Mouse (Mus musculus) regulatory T cell (primary cell): Measurements from ENCODE around the gene Olfr1014.

Experiments used
- in situ Hi-C: fragments of 300-600 bp; cut with MboI, MseI; formaldehyde crosslinking; loops from one replicate; pipeline ENCODE4 v1.15.1; 2025; ENCODE audit warnings: high pct_unique_total_duplicates

The Olfr1014 gene

DNA sequence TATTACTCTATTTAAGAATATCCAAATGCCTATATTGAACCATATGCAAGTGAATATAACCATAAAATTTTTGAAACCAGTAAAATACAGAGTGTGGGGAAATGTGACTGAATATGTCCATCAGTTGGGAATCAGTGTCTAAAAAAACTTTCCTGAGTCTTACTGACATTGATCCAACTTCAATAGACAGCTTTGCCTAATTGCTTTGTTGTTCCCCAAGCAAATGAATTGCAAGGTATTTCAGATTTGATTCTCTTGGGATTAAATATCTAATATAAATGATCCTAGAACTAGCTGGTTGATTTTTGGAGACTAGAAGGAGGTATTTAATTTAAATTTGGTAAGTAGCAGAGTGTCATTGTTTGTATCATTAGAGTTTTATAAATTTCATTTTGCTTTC lies at the start of gene Olfr1014:
Gene Olfr1014, plus strand, starts transcription at position 301 of the 400 bp plus-strand sequence.
- in situ Hi-C loops = no loop called here

DNA sequence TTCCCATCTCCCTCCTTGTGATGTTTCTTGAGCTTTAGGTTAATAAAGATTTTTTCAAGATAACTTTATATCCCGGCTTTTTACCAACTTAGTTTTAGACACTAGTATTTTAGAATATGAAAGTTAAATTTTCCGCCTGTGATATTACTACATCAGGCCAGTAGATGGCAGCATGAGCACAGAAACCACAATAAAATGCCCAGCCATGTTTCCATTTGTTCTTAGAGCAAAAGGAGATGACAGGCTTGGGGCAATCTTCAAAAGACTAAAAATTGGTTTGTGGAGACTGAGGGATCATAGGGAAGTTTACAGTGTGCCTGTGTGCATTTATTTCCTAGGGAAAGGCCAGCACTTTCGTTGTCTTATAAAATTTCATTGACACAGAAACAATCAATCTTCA lies 46.7 kb upstream of the Olfr1014 start:
- in situ Hi-C loops = no loop called here

DNA sequence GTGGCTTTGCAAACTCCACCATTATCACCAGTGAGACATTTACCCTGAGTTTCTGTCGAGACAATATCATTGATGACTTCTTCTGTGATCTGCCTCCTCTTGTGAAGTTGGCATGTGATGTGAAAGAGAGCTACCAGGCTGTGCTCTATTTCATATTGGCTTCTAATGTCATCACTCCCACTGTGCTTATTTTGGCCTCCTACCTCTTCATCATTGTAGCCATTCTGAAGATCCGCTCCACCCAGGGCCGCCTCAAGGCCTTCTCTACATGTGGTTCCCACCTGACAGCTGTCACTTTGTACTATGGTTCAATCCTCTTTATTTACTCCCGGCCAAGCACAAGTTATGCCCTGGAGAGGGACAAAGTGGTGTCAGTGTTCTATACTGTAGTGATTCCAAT lies 18.7 kb upstream of the Olfr1014 start:
- in situ Hi-C loops = no loop called here

DNA sequence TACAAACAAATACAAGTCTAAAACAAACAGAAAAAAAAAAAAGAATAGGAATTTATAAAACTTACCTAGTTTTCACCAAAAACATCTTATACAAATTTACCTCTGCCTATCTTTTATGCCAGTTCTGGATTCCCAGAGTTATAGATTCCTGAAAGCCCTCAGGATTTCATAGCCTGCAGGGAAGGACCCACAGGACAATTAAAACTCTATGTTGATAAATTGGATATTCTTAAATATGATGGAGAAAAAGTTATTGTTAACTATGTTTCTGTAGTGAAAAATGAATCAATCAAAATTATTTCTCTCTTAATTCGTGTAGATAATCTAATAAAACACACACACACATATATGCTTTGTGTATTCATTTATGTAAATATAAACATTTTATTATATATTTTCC lies 9.8 kb upstream of the Olfr1014 start, which contains the start of gene Olfr1012:
Gene Olfr1012, minus strand, starts transcription at position 101 of the 400 bp plus-strand sequence.
- in situ Hi-C loops = no loop called here

DNA sequence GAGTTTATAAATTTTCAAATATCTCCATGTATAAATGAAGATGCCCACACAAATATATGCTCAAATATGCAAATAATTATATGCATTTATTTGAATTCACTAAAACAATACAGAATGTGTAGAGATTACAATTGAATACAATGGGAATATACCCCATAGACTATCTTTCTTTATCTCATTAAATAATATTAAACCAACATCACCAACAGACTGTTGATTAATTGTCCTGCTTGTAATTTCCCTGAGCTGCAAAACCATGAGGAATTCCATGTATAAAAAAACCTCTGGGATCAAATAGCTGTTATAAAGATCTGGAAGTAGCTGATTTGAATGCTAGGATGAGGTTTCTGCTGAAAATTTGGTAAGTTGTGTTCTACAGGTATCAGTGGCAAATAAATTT lies 5.7 kb upstream of the Olfr1014 start, which contains the start of gene Olfr1013:
Gene Olfr1013, plus strand, starts transcription at position 301 of the 400 bp plus-strand sequence.
- in situ Hi-C loops = no loop called here

DNA sequence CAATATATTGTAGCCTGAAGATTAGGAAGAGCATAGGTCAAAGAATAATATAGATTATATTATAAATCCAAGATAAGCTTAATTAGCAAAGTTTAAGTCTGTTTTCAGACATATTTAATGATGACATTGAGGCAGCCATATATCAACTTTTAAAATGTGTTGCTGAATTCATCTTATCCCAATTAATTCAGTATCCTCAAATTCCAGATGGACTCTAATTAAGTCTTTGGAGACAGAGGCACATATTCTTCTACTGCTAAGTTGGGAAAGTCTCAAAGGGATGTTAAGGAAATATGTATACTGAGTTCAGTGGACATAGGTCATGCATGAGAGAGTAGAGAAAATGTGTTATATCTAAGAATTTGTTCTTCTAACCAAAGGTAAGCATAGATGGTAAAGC lies 9.2 kb downstream of the Olfr1014 start, which contains the start of gene Olfr1015:
Gene Olfr1015, plus strand, starts transcription at position 301 of the 400 bp plus-strand sequence.
- in situ Hi-C loops = no loop called here

DNA sequence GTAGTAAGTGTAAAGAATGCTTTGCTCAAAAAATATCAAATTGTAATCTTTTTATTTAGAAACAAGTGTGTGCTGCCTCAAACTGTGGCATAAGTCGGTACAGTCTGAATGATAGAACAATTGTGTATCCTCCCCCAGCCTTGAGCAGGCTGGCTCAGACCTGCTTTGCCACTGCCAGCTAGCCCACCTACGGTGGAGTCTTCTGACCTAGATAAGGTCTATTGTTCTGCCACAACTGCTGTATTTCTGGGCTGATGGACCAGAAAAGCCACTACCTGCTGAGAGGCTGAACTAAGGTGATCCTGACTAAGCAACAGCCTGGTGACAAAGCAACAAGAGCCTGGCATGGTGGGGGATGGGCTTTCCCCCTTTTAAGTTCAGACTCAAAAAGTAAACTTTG lies 19.8 kb downstream of the Olfr1014 start:
- in situ Hi-C loops = no loop called here

DNA sequence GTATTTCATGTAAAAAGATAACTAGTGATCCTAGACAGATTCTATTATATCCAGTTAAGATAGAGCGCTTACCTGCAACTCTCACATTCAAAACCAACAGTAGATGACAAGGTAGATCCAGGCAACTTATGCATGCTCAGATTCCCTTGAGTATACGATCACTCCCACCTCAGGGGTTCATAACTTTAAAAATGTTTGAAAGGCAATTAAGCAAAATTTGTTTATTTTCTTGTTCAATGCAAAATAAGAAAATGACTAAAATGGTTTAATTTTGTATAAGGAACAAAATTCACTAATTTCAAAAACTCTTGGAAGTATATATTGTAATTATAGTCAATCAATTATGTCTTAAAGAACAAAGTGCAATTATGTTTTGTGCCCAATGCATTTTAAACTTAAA lies 29.9 kb downstream of the Olfr1014 start, which contains the start of gene Olfr1016:
Gene Olfr1016, minus strand, starts transcription at position 101 of the 400 bp plus-strand sequence.
- in situ Hi-C loops = no loop called here

DNA sequence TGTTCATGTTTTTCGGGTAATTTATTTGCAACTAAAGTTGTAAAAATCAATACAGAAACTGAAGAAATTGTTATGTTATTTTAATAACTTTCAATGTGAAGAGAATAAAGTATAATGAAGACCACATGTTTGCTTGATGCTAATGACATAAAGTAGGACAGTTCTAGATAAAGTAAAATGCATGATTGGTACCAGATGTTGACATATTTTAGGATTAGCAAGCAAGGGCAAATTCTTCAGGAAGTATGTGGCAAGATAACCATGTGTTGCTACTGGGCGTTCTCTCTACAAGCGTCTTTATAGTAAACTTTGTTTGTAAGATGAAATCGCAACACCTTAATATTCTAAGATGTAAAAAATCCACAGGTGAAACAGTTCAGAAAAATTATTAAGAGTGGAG lies 32.0 kb downstream of the Olfr1014 start:
- in situ Hi-C loops = no loop called here

DNA sequence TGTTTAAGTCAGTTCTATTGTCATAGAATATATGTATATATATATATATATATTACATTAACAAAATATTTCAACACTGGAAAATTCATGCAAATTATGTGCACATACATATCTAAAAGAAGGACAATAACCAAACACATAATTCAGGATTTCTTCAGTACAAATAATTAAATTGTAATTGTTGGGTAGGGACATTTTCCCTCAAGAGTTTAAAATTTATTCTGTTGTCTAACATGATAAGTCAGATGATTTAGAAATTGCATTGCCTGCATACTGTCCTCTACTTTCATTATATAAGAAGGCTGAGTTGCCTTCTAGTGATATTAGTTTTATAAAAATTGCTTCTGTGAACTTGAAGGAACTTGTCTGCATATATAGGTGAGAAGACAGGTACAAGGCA lies 45.7 kb downstream of the Olfr1014 start, which contains the start of gene Olfr1018:
Gene Olfr1018, plus strand, starts transcription at position 301 of the 400 bp plus-strand sequence.
- in situ Hi-C loops = no loop called here
